ENCODE assay signal across 20 mouse cellular contexts in genomic region chr1:194612628-194613027, GRCm38 (mm10).
"Had no signal": no experiment of that assay in that cellular context is flagged by ENCODE, and none has a peak within 500 bp of the region (broad histone marks: within the 10 kb centered on the region; RNA-seq: fewer than 3 reads in every experiment).

No protein-coding gene starts in this region.

- H3K4me3 ChIP-seq: lung, embryonic 15.5 days; megakaryocyte, embryonic 14.5 days; midbrain, embryonic 13.5 days; myocyte; neural tube, embryonic 13.5 days; neural tube, embryonic 15.5 days had no signal

- H3K27ac ChIP-seq: lung, embryonic 15.5 days; macrophage; midbrain, embryonic 13.5 days; neural tube, embryonic 13.5 days; neural tube, embryonic 15.5 days had no signal

- H3K9me3 ChIP-seq: lung, embryonic 15.5 days; megakaryocyte, embryonic 14.5 days; midbrain, embryonic 13.5 days; neural tube, embryonic 13.5 days; neural tube, embryonic 15.5 days had no signal

- H3K4me2 ChIP-seq: lung, embryonic 15.5 days; midbrain, embryonic 11.5 days; midbrain, embryonic 13.5 days; neural tube, embryonic 13.5 days; neural tube, embryonic 15.5 days had no signal

- DNase-seq: liver, postnatal 0 days; lung, adult 2 months; lung, postnatal 14 days; lung, postnatal 36 days; retina, postnatal 1 day; right cerebral cortex, adult 18-20 months; right cerebral cortex, postnatal 25 days; right cerebral cortex, postnatal 4 days; spleen, adult 18-20 months; thymus, adult 2 months; thymus, postnatal 25 days had no signal

- H3K9ac ChIP-seq: liver, postnatal 0 days; lung, embryonic 15.5 days; midbrain, embryonic 13.5 days; neural tube, embryonic 13.5 days; neural tube, embryonic 15.5 days had no signal

- H3K36me3 ChIP-seq: lung, embryonic 15.5 days; midbrain, embryonic 13.5 days; neural tube, embryonic 13.5 days; neural tube, embryonic 15.5 days had no signal

- H3K27me3 ChIP-seq: lung, embryonic 15.5 days; neural tube, embryonic 13.5 days; neural tube, embryonic 15.5 days had no signal

- ATAC-seq: liver, postnatal 0 days; lung, postnatal 0 days; midbrain, embryonic 13.5 days had no signal

- H3K4me1 ChIP-seq: neural tube, embryonic 15.5 days had no signal
